Mouse (Mus musculus) heart, adult 2 months (tissue): ENCODE data around the gene Tenm4.

Experiments
- CTCF ChIP-seq: fragments of 200-600 bp; IDR thresholded peaks from 2 replicates; pipeline ENCODE4 v1.8.1; 2022; ENCODE audit warnings: antibody characterized with exemption, mild to moderate bottlenecking, moderate library complexity
- POLR2A ChIP-seq: fragments of 200-500 bp; IDR thresholded peaks from 2 replicates; pipeline ENCODE4 v1.6.1; 2011; ENCODE audit warnings: mild to moderate bottlenecking, low read depth, low read length, control low read depth; ENCODE audit not compliant: insufficient read depth

GRCm38 (mm10) chr7:96277550-96277949 is 106.5 kb downstream of the Tenm4 start:
- TF ChIP-seq CTCF (no peak), POLR2A (no peak)
